ENCODE assay signal across 7 mouse cellular contexts in genomic region chr9:116253546-116253945, GRCm38 (mm10).
DNase-seq lines count a peak whose midpoint lies in the region; ATAC-seq and TF ChIP-seq lines count a peak whose summit lies in the region.

No protein-coding gene starts in this region.

- WGBS in neural tube, embryonic 11.5 days = 77% methylated on average over 15 of the region's 15 CpGs
- WGBS in hindbrain, embryonic 16.5 days = 72% methylated on average over 15 of the region's 15 CpGs
- WGBS in forebrain, embryonic 14.5 days = 86% methylated on average over 15 of the region's 15 CpGs

- H3K27me3 ChIP-seq in neural tube, embryonic 11.5 days (ENCODE audit: control insufficient read depth, insufficient read depth, low read length) = no peaks in the 10 kb centered on the region
- H3K27me3 ChIP-seq in hindbrain, embryonic 16.5 days (replicated peaks; ENCODE audit: control insufficient read depth, insufficient read depth, low read length) = no peaks in the 10 kb centered on the region
- no peaks in the 10 kb centered on the region for H3K27me3 ChIP-seq in forebrain, embryonic 14.5 days (replicated peaks; ENCODE audit: control insufficient read depth, insufficient read depth, low read length)

- no peak overlapping the region for H3K27ac ChIP-seq in neural tube, embryonic 11.5 days (ENCODE audit: low read depth, low read length)
- H3K27ac ChIP-seq in gastrocnemius, adult 2 months = peak overlapping the region; percentile 76
- peak overlapping the region; percentile 49 for H3K27ac ChIP-seq in hindbrain, embryonic 16.5 days (ENCODE audit: low read depth, low read length)
- no peak overlapping the region for H3K27ac ChIP-seq in forebrain, embryonic 14.5 days (ENCODE audit: low read depth, low read length)

- no peaks in the 10 kb centered on the region for H3K36me3 ChIP-seq in neural tube, embryonic 11.5 days (ENCODE audit: control insufficient read depth, insufficient read depth, low read length)
- H3K36me3 ChIP-seq in hindbrain, embryonic 16.5 days (ENCODE audit: control insufficient read depth, insufficient read depth, low read length) = no peaks in the 10 kb centered on the region
- H3K36me3 ChIP-seq in forebrain, embryonic 14.5 days (ENCODE audit: control insufficient read depth, insufficient read depth, low read length) = no peaks in the 10 kb centered on the region

- ATAC-seq in neural tube, embryonic 11.5 days (ENCODE audit: insufficient read depth, low FRiP score, low TSS enrichment) = no peak
- no peak for ATAC-seq in hindbrain, embryonic 16.5 days
- ATAC-seq in forebrain, embryonic 14.5 days = no peak

- intact Hi-C loops in gastrocnemius, adult 2 months (cut with DNase I) = no loop called here

- H3K9me3 ChIP-seq in neural tube, embryonic 11.5 days (ENCODE audit: control insufficient read depth, low read length) = no peaks in the 10 kb centered on the region
- no peaks in the 10 kb centered on the region for H3K9me3 ChIP-seq in hindbrain, embryonic 16.5 days (ENCODE audit: control insufficient read depth, low read length)
- H3K9me3 ChIP-seq in forebrain, embryonic 14.5 days (replicated peaks; ENCODE audit: control insufficient read depth, low read length) = no peaks in the 10 kb centered on the region

- peak; percentile 27 for DNase-seq in neural tube, embryonic 11.5 days (ENCODE audit: low spot score)
- DNase-seq in neural tube, embryonic 10.5 days (ENCODE audit: extremely low spot score, low spot score) = no peak
- peak; percentile 45 for DNase-seq in gastrocnemius, adult 2 months
- DNase-seq in lung, postnatal 4 days = peak; percentile 38 to 59
- no peak for DNase-seq in urinary bladder, adult 2 months (ENCODE audit: low spot score)
- no peak for DNase-seq in forebrain, embryonic 14.5 days (ENCODE audit: low spot score)

- no peak overlapping the region for H3K9ac ChIP-seq in neural tube, embryonic 11.5 days (ENCODE audit: low read length)
- no peak overlapping the region for H3K9ac ChIP-seq in hindbrain, embryonic 16.5 days (ENCODE audit: low read depth, low read length)
- no peak overlapping the region for H3K9ac ChIP-seq in forebrain, embryonic 14.5 days (ENCODE audit: low read length)

- no peak for TF ChIP-seq CTCF in gastrocnemius, adult 2 months (IDR thresholded peaks at IDR 0.05)

- H3K4me3 ChIP-seq in neural tube, embryonic 11.5 days (ENCODE audit: low read depth, low read length) = no peak overlapping the region
- no peak overlapping the region for H3K4me3 ChIP-seq in gastrocnemius, adult 2 months
- H3K4me3 ChIP-seq in hindbrain, embryonic 16.5 days (ENCODE audit: low read length) = no peak overlapping the region
- H3K4me3 ChIP-seq in forebrain, embryonic 14.5 days (ENCODE audit: low read depth, low read length) = no peak overlapping the region

- H3K4me1 ChIP-seq in neural tube, embryonic 11.5 days (ENCODE audit: control insufficient read depth, insufficient read depth, low read length) = no peaks in the 10 kb centered on the region
- no peaks in the 10 kb centered on the region for H3K4me1 ChIP-seq in hindbrain, embryonic 16.5 days (ENCODE audit: control insufficient read depth, insufficient read depth, low read depth, low read length)
- H3K4me1 ChIP-seq in forebrain, embryonic 14.5 days (ENCODE audit: control insufficient read depth, insufficient read depth, low read length) = no peaks in the 10 kb centered on the region

- no peak overlapping the region for H3K4me2 ChIP-seq in neural tube, embryonic 11.5 days (ENCODE audit: low read depth)
- no peak overlapping the region for H3K4me2 ChIP-seq in hindbrain, embryonic 16.5 days (ENCODE audit: low read length)
- no peak overlapping the region for H3K4me2 ChIP-seq in forebrain, embryonic 14.5 days (ENCODE audit: low read length)

Comparison
In these comparisons a context has a peak if more than half of its experiments do, and no peak if none do; other contexts are left out.
1. DNase-seq: peak in neural tube, embryonic 11.5 days (single experiment), gastrocnemius, adult 2 months (single experiment) and lung, postnatal 4 days (2 of 2); none in neural tube, embryonic 10.5 days (single experiment), urinary bladder, adult 2 months (single experiment) and forebrain, embryonic 14.5 days (single experiment).
2. H3K27ac ChIP-seq: peak in gastrocnemius, adult 2 months (single experiment) and hindbrain, embryonic 16.5 days (single experiment); none in neural tube, embryonic 11.5 days (single experiment) and forebrain, embryonic 14.5 days (single experiment).